Mouse (Mus musculus) liver, adult 2 months (tissue): ENCODE results near the gene Naa38. TPM values are rescaled to one million over a fixed set of nuclear protein-coding genes. Genes with fewer than 3 reads are reported as not detected.

ENCODE experiments used
- DNase-seq: peaks from one replicate; pipeline ENCODE4 v3.0.0-alpha.2; 2011; ENCODE audit warnings: low read depth, low spot score; ENCODE audit errors: extremely low read depth
- H3K27ac ChIP-seq: fragments of 200-500 bp; replicated peaks from 2 replicates; pipeline ENCODE4 v1.5.1; 2012; ENCODE audit warnings: low read depth, mild to moderate bottlenecking, control low read depth, inconsistent platforms, low read length; ENCODE audit not compliant: insufficient read depth
- H3K27me3 ChIP-seq: fragments of 200-500 bp; 2 replicates; pipeline ENCODE4 v1.6.1; 2012; ENCODE audit warnings: mild to moderate bottlenecking, moderate library complexity, low read length, inconsistent platforms; ENCODE audit not compliant: control insufficient read depth, insufficient read depth
- H3K36me3 ChIP-seq: fragments of 200-500 bp; 2 replicates; pipeline ENCODE4 v1.6.1; 2012; ENCODE audit warnings: low read length, inconsistent platforms; ENCODE audit not compliant: control insufficient read depth, insufficient read depth
- H3K4me1 ChIP-seq: fragments of 200-500 bp; 2 replicates; pipeline ENCODE4 v1.6.1; 2011; ENCODE audit warnings: low read length; ENCODE audit not compliant: control insufficient read depth, insufficient read depth
- H3K4me3 ChIP-seq: fragments of 200-500 bp; 2 replicates; pipeline ENCODE4 v1.5.1; 2011; ENCODE audit warnings: low read depth, mild to moderate bottlenecking, control low read depth, low read length, moderate library complexity; ENCODE audit not compliant: insufficient read depth
- H3K79me2 ChIP-seq: fragments of 200-500 bp; 2 replicates; pipeline ENCODE4 v1.6.1; 2012; ENCODE audit warnings: inconsistent platforms, mild to moderate bottlenecking, low read length, moderate library complexity; ENCODE audit not compliant: control insufficient read depth, insufficient read depth
- H3K9ac ChIP-seq: fragments of 200-500 bp; 2 replicates; pipeline ENCODE4 v1.6.1; 2012; ENCODE audit warnings: low read depth, mild to moderate bottlenecking, control low read depth, inconsistent platforms, low read length
- CTCF ChIP-seq: fragments of 200-500 bp; IDR thresholded peaks from 2 replicates; pipeline ENCODE4 v1.5.1; 2011; ENCODE audit warnings: low read depth, low read length, control low read depth
- POLR2A ChIP-seq: fragments of 200-500 bp; IDR thresholded peaks from 2 replicates; pipeline ENCODE4 v1.6.1; 2011; ENCODE audit warnings: low read length, control low read depth; ENCODE audit not compliant: insufficient read depth; ENCODE audit errors: extremely low read depth
- WGBS: fragments of 180-500 bp; shearing (Covaris S2); methylation state at CpG from one replicate; pipeline ENCODE4 v1.1.7; 2018; 5-methylcytosine and 5-hydroxymethylcytosine counted together
- polyA plus RNA-seq: library from polyadenylated mRNA; depleted of rRNA; stranded (reverse); fragments of >200 nt; gene quantifications from 2 replicates; pipeline ENCODE4 v1.2.3, GENCODE M21; 2012
- total RNA-seq: library from RNA; depleted of rRNA; stranded (reverse); fragments of >200 nt; gene quantifications from 2 replicates; pipeline ENCODE4 v1.2.3, GENCODE M21; 2014

The Naa38 gene
- total and polyA plus RNA-seq, 2 experiments: 86.6 to 150 TPM

DNA sequence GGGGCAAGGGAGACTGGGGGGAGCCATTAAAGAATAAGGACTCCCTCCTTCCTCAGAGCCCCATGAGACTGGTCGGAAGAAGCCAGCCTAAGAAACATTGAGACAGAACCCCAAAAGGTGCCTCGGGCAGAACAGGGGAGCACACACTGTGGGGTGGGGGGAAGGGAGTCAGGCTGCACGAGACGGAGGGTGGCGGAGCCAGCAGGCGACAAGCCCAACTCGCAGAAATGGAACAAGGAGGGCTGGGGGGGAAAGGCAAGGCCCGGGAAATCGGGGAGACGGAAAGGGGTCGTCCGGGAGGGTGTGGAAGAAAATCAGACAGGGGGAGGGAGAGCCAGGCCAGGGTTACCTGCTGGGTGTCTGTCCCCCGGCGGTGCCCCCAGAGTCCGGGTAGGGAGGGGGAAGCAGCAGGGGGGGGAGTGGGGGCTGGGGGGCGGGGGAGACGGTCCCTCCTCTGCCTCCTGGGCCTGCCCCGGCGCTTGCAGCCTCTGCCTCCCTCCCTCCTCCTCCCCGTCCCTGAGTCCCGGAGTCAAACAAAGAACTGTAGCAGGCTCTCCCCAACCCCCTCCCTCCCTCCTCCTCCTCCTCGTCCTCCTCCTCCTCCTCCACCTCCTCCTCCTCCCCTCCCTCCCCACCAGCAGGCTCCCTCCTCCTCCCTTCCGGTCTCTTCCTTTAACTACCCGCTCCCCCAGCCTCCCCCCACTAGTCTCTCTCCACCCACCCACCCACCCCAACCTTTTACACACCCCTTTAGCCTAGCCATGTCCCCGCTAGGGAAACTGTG is 20.6 kb downstream of the Naa38 start:
- H3K9ac ChIP-seq: peak overlapping the region; percentile 69
- H3K27ac ChIP-seq: peak overlapping the region; percentile 84
- peaks cover 33% of the 10 kb centered on the region for H3K4me1 ChIP-seq
- no peaks in the 10 kb centered on the region for H3K27me3 ChIP-seq
- H3K36me3 ChIP-seq: no peaks in the 10 kb centered on the region
- H3K4me3 ChIP-seq: peak overlapping the region; percentile 72
- no peaks in the 10 kb centered on the region for H3K79me2 ChIP-seq
- 0 out of 2 replicates have a peak, but pooled peaks have one; percentile 7 for TF ChIP-seq POLR2A
- TF ChIP-seq CTCF: no peak
- 3% methylated on average over 17 of the region's 25 CpGs for WGBS
- DNase-seq: peak; percentile 70

DNA sequence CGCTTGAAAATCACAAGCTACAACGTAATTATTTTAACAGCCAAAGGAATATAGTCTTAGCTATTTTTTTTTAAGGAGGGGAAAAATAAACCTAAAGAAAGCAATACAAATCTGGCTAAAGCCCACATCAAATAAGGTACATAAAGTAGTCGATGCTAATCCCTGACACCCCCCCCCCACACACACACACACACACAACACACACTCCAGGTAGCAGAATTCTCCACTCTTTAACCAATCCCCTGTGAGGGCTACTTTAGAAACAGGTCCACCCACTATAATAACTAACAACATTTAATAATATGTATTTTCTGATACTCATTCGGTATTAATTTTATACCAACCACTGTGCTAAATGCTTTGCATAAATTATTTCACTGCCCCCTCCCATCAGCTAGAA is 21.2 kb downstream of the Naa38 start:
- no peak overlapping the region for H3K4me3 ChIP-seq
- H3K79me2 ChIP-seq: no peaks in the 10 kb centered on the region
- no peak overlapping the region for H3K27ac ChIP-seq
- WGBS: 3% methylated on average over 4 of the region's 4 CpGs
- no peak for DNase-seq
- no peaks in the 10 kb centered on the region for H3K27me3 ChIP-seq
- H3K36me3 ChIP-seq: no peaks in the 10 kb centered on the region
- TF ChIP-seq CTCF (no peak), POLR2A (no peak)
- peaks cover 33% of the 10 kb centered on the region for H3K4me1 ChIP-seq
- H3K9ac ChIP-seq: no peak overlapping the region

DNA sequence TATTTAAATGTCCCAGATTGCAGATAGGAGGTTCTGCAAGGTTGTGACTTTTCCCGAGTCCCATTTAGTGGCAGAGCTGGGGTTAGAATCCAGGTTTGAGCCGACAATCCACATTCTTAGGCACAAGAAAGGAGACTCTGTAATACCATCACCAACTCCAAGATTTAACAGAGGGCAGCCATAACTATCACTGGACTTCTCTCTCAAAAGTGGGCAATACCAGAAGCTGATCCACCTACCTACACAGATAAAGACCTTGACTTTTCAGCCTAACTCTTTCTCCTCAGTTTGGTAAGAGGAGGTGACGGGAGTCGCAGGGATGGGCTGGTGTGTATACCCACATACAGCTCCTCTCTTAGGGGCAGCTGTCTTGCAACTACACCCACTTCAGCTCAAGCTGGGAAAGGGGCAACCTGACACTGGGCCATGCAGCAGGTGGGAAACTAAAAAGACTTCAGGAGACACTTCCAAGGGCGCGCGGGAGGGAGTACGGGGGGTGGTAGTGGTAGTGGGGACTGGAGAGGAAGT is 21.7 kb downstream of the Naa38 start:
- H3K9ac ChIP-seq: peak overlapping the region; percentile 57
- H3K27me3 ChIP-seq: no peaks in the 10 kb centered on the region
- DNase-seq: no peak
- H3K4me3 ChIP-seq: peak overlapping the region; percentile 9; the same call in 1 of the 2 replicates
- peaks cover 30% of the 10 kb centered on the region for H3K4me1 ChIP-seq
- H3K27ac ChIP-seq: peak overlapping the region; percentile 98
- TF ChIP-seq POLR2A (no peak), CTCF (no peak)
- 9% methylated on average over 8 of the region's 8 CpGs for WGBS
- no peaks in the 10 kb centered on the region for H3K36me3 ChIP-seq
- no peaks in the 10 kb centered on the region for H3K79me2 ChIP-seq

DNA sequence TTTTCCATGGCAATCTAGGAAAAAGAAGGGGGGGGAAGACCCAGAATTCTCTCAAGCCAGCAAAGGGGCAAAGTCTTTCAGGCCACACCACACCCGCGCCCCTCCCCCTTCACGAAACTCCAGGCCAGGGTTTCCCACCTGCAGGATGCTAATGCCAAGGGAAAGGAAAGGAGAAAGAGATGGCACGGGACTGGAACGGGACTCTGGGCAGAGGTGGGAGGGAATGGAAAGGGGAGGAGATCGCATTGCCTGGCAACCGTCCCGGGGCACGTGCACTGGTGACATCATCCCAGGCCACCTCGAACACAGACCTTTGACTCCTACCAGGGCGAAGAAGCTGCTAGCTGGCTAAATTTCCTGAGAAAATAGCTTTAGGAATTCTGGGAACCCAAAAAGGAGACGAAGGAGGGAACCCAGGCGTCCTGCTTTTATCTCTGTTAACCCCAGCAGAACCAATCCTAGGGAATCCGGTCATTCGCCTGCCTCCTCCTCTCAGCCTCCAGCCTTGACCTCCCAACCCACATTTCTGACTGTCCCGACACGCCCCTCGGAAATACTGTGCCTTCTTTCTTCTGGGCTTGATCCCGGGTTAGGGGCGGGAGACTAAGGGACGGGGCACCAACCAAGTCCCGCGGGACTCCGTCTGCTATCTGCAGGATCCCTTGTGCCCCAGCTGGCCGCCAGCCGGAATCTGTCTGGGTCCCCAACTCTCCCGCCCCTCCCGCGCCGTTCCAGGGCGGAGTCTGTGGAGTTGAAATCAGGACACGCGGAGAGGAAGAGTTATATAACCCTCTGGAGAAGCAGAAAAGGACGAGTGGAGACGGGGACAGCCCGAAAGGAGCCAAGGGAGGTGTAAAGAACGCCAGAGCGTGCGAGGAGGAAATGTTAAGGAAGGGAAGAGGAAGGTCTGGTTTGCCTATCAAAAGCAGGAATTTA is 22.4 kb downstream of the Naa38 start:
- Histone ChIP-seq H3K27ac (peak overlapping the region; percentile 98), H3K36me3 (no peaks in the 10 kb centered on the region), H3K79me2 (no peaks in the 10 kb centered on the region), H3K4me3 (peak overlapping the region; percentile 62), H3K9ac (peak overlapping the region; percentile 86), H3K4me1 (peaks cover 25% of the 10 kb centered on the region), H3K27me3 (no peaks in the 10 kb centered on the region)
- peak; percentile 93 for DNase-seq
- under 1% methylated on average over 39 of the region's 39 CpGs for WGBS
- TF ChIP-seq POLR2A (peak; percentile 76; the same call in 1 of the 2 replicates), CTCF (no peak)

DNA sequence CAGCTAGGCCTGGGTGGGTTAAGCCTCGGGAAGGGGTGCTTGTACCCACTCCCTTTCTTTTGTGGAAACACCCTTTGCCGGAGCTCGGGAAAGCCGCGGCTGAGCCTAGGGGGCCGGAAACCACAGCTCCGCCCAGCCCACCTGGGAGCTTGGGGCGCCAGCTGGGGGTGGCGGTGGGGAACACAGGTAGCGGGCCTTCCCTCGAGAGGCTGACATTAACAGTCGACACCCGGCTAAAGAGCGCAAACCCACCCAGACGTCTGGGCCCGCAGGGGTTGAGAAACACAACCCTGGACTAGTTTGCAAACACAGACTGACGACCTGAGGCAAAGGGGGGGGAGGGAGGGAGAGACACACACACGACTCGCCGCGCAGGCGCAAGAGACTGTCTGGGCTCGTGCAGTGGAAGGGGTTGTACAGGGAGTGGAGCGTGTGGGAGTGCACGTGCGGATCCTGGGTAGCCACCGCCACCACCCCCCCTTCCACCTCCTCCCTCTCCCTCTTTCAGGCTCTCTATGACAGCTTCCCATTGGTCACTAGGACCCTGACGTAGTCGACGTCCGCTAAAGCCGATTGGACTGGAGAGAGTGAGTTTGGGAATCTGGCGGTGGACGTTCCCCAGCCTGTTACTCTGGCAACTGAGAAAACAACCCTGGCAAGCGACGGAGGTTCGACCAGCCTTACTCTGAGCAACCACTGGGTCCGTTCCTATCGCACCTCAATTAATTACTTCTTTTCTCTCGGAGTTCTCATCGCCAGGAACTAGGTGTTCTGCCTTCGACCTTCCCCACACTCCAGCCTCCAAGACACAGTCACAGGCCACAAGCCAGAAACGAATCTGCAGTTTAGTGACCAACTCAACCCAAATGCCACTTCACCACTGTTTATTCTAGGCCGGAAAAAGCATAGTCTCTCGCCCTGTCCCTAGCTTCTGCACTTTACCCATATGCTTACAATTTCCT is 23.5 kb downstream of the Naa38 start:
- no peaks in the 10 kb centered on the region for H3K79me2 ChIP-seq
- H3K4me1 ChIP-seq: peaks cover 20% of the 10 kb centered on the region
- H3K27ac ChIP-seq: peak overlapping the region; percentile 98
- peak; percentile 99 for DNase-seq
- no peaks in the 10 kb centered on the region for H3K36me3 ChIP-seq
- H3K27me3 ChIP-seq: no peaks in the 10 kb centered on the region
- WGBS: under 1% methylated on average over 45 of the region's 45 CpGs
- peak overlapping the region; percentile 86 for H3K9ac ChIP-seq
- H3K4me3 ChIP-seq: peak overlapping the region; percentile 62
- TF ChIP-seq CTCF: peak; percentile 12; the same call in 1 of the 2 replicates
- TF ChIP-seq POLR2A: peak; percentile 79; the same call in 1 of the 2 replicates
